Mouse (Mus musculus) heart, embryonic 11.5 days (tissue): ENCODE measurements around the gene Hspa12a. TPM values are rescaled to one million over a fixed set of nuclear protein-coding genes. Genes with fewer than 3 reads are reported as not detected.

Experiments
- ATAC-seq: fragments of 200-750 bp; cut with Nextera tagmentation; replicated peaks from 2 replicates; pipeline ENCODE4 v1.8.0; 2017; ENCODE audit warnings: moderate library complexity; ENCODE audit not compliant: insufficient number of reproducible peaks, low FRiP score, low TSS enrichment
- H3K27ac ChIP-seq: fragments of 300-500 bp; sonication (generic); 2 replicates; pipeline ENCODE4 v1.5.1; 2014; ENCODE audit warnings: mild to moderate bottlenecking, low read depth, low read length
- H3K27me3 ChIP-seq: fragments of 300-500 bp; sonication (generic); 2 replicates; pipeline ENCODE4 v1.6.1; 2014; ENCODE audit warnings: mild to moderate bottlenecking, low read length, mixed read lengths; ENCODE audit not compliant: control insufficient read depth, insufficient read depth
- H3K36me3 ChIP-seq: fragments of 300-500 bp; sonication (generic); 2 replicates; pipeline ENCODE4 v1.6.1; 2014; ENCODE audit warnings: mild to moderate bottlenecking, low read length, moderate library complexity, mixed read lengths; ENCODE audit not compliant: control insufficient read depth, insufficient read depth
- H3K4me1 ChIP-seq: fragments of 300-500 bp; sonication (generic); 2 replicates; pipeline ENCODE4 v1.6.1; 2014; ENCODE audit warnings: low read length; ENCODE audit not compliant: control insufficient read depth, insufficient read depth
- H3K4me2 ChIP-seq: fragments of 300-500 bp; sonication (generic); 2 replicates; pipeline ENCODE4 v1.6.1; 2014; ENCODE audit warnings: mild to moderate bottlenecking, moderate library complexity
- H3K4me3 ChIP-seq: fragments of 300-500 bp; sonication (generic); 2 replicates; pipeline ENCODE4 v1.5.1; 2014; ENCODE audit warnings: low read depth, low read length
- H3K9ac ChIP-seq: fragments of 300-500 bp; sonication (generic); 2 replicates; pipeline ENCODE4 v1.6.1; 2014; ENCODE audit warnings: mild to moderate bottlenecking, low read depth, low read length, moderate library complexity
- H3K9me3 ChIP-seq: fragments of 300-500 bp; sonication (generic); replicated peaks from 2 replicates; pipeline ENCODE4 v1.6.1; 2016; ENCODE audit warnings: low read length; ENCODE audit not compliant: control insufficient read depth
- WGBS: fragments of 180-500 bp; shearing (Covaris S2); extraction: QIAGEN DNeasy Blood & Tissue Kit; methylation state at CpG from one replicate; pipeline ENCODE4 v1.1.7; 2014; ENCODE audit not compliant: insufficient replicate concordance; 5-methylcytosine and 5-hydroxymethylcytosine counted together
- polyA plus RNA-seq: library from polyadenylated mRNA; unstranded; fragments of >200 nt; fragmentation: Nextera tagmentation; extraction: Ambion mirVana; gene quantifications from 2 replicates; pipeline ENCODE4 v1.2.1, GENCODE M21; 2014

Hspa12a gene
- polyA plus RNA-seq, 1 experiment from 2014 or later: 4.6 TPM

GRCm38 (mm10) chr19:58970826-58971225, 27.4 kb upstream of the Hspa12a start:
- WGBS: 74% methylated on average over 13 of the region's 13 CpGs
- no peak overlapping the region for H3K4me3 ChIP-seq
- H3K36me3 ChIP-seq: no peaks in the 10 kb centered on the region
- H3K4me2 ChIP-seq: no peak overlapping the region
- H3K9me3 ChIP-seq: no peaks in the 10 kb centered on the region
- H3K4me1 ChIP-seq: no peaks in the 10 kb centered on the region
- ATAC-seq: no peak
- no peaks in the 10 kb centered on the region for H3K27me3 ChIP-seq
- H3K27ac ChIP-seq: no peak overlapping the region
- H3K9ac ChIP-seq: no peak overlapping the region

- no peak for ATAC-seq
- Histone ChIP-seq H3K9me3 (no peaks in the 10 kb centered on the region), H3K4me2 (peak overlapping the region; percentile 19; the same call in 1 of the 2 replicates), H3K4me1 (no peaks in the 10 kb centered on the region), H3K36me3 (no peaks in the 10 kb centered on the region), H3K9ac (no peak overlapping the region), H3K4me3 (no peak overlapping the region), H3K27ac (no peak overlapping the region), H3K27me3 (no peaks in the 10 kb centered on the region; the same call in 1 of the 2 replicates)
- 41% methylated on average over 15 of the region's 15 CpGs for WGBS
These were observed 25.5 kb upstream of the Hspa12a start for GRCm38 (mm10) chr19:58968731-58969506.

- Histone ChIP-seq H3K4me3 (no peak overlapping the region), H3K27ac (no peak overlapping the region), H3K4me2 (no peak overlapping the region), H3K27me3 (no peaks in the 10 kb centered on the region; the same call in none of the 2 replicates), H3K36me3 (no peaks in the 10 kb centered on the region), H3K9me3 (no peaks in the 10 kb centered on the region), H3K4me1 (no peaks in the 10 kb centered on the region), H3K9ac (no peak overlapping the region)
- no peak for ATAC-seq
- WGBS: 87% methylated on average over 8 of the region's 8 CpGs
These were observed 19.6 kb upstream of the Hspa12a start for GRCm38 (mm10) chr19:58963011-58963410.

- no peak overlapping the region for H3K27ac ChIP-seq
These were observed 11.3 kb upstream of the Hspa12a start for GRCm38 (mm10) chr19:58954779-58955178.

DNA sequence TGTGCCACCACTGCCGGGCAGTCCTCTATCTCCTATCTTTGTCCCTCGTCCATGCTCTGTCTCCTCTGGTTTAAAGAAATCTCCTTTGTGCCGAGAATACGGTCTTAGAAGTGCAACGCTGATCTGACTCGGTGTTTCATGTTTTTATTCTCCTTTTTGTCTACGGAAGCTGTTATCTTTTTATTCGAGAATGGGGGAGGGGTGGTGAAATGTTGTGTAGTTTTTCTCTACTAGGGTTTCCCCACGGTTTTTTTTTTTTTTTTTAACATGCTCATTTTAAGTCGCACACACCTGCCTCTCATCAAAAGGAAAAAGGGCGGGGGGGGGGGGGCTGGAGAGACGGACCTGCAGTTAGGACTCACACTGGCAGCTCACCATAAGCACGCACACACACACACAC, 8.8 kb upstream of the Hspa12a start:
- ATAC-seq: no peak
- Histone ChIP-seq H3K9me3 (no peaks in the 10 kb centered on the region), H3K36me3 (no peaks in the 10 kb centered on the region), H3K27me3 (peaks cover 15% of the 10 kb centered on the region; the same call in 1 of the 2 replicates), H3K27ac (no peak overlapping the region), H3K4me3 (no peak overlapping the region), H3K9ac (no peak overlapping the region), H3K4me2 (no peak overlapping the region), H3K4me1 (0 out of 2 replicates have a peak, but pooled peaks cover 4% of the 10 kb centered on the region)
- WGBS: 57% methylated on average over 12 of the region's 13 CpGs

More at GRCm38 (mm10) chr19:58954779-58955178, 11.3 kb upstream of the Hspa12a start:
- 0 out of 2 replicates have a peak, but pooled peaks cover 4% of the 10 kb centered on the region for H3K4me1 ChIP-seq
- no peak overlapping the region for H3K4me3 ChIP-seq
- H3K36me3 ChIP-seq: no peaks in the 10 kb centered on the region
- H3K9me3 ChIP-seq: no peaks in the 10 kb centered on the region
- ATAC-seq: no peak
- H3K27me3 ChIP-seq: peaks cover 15% of the 10 kb centered on the region; the same call in 1 of the 2 replicates
- H3K4me2 ChIP-seq: no peak overlapping the region
- H3K9ac ChIP-seq: no peak overlapping the region
- 87% methylated on average over 8 of the region's 8 CpGs for WGBS

DNA sequence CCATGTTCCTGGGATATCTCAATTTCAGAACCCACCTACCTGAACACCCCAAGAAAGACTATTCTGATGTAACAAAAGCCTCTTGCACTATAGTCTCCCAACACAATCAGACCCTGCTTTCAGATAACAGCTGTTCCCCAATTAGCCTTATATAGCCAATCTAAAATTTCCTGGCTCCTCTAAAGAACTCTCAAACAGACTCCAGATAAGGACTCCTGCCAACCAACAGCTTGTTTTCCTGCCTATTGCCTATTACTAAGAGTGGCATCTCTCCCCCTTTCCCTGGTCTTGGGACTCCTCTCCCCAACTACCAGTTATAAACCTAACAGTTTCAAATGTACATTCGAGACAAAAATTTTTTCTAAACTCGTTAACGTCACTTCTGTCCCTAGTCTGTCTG, 8.1 kb upstream of the Hspa12a start:
- Histone ChIP-seq H3K9ac (no peak overlapping the region), H3K27ac (no peak overlapping the region), H3K4me3 (no peak overlapping the region), H3K4me2 (no peak overlapping the region), H3K27me3 (peaks cover 15% of the 10 kb centered on the region; the same call in 1 of the 2 replicates), H3K9me3 (no peaks in the 10 kb centered on the region), H3K4me1 (0 out of 2 replicates have a peak, but pooled peaks cover 4% of the 10 kb centered on the region), H3K36me3 (no peaks in the 10 kb centered on the region)
- WGBS: 92% methylated on average over 3 of the region's 3 CpGs
- ATAC-seq: no peak

GRCm38 (mm10) chr19:58945959-58946358, 2.5 kb upstream of the Hspa12a start:
- Histone ChIP-seq H3K9me3 (no peaks in the 10 kb centered on the region), H3K4me2 (no peak overlapping the region), H3K4me1 (peaks cover 5% of the 10 kb centered on the region; the same call in 1 of the 2 replicates), H3K27ac (no peak overlapping the region), H3K9ac (no peak overlapping the region), H3K4me3 (no peak overlapping the region), H3K36me3 (no peaks in the 10 kb centered on the region), H3K27me3 (no peaks in the 10 kb centered on the region)
- no peak for ATAC-seq
- 67% methylated on average over 7 of the region's 7 CpGs for WGBS

DNA sequence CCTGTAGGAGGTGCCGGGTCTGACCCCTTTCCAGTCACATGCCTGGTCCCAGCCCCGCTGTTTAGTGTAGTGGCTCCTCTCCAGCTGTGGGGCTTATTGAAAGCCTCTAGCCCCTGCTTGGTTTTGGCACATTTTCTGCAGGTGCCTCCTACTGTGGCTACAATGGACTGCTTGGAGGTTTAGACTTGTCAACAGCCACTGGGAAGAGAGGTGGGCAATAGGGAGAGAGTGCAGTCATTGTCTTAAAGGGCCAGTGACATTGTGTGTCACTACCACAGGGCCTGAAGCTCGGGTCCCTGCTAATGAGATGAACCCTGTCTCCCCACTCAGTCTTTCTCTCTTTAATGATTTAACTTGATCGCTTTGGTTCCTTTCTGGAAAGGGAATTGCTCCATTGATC, 10.4 kb downstream of the Hspa12a start:
- no peak for ATAC-seq
- Histone ChIP-seq H3K27ac (no peak overlapping the region), H3K9me3 (no peaks in the 10 kb centered on the region), H3K4me2 (no peak overlapping the region), H3K4me3 (no peak overlapping the region), H3K4me1 (no peaks in the 10 kb centered on the region), H3K27me3 (peaks cover 42% of the 10 kb centered on the region), H3K36me3 (no peaks in the 10 kb centered on the region), H3K9ac (no peak overlapping the region)
- WGBS: 14% methylated on average over 4 of the region's 4 CpGs
